Mouse (Mus musculus) v-Abl transformed pro-B cells (cell line): ENCODE data around the gene Rab24.

Experiments used
- in situ Hi-C, 2 experiments: fragments of 400-800 bp; cut with MboI; formaldehyde crosslinking; loops; one replicate each; pipeline ENCODE4 v1.15.1; 2025; ENCODE audit not compliant: unreplicated experiment in 2 of 2

The Rab24 gene

GRCm38 (mm10) chr13:55321434-55322129 lies at the start of gene Rab24:
Gene Rab24 (minus strand): TSS chr13:55321946.
- in situ Hi-C loops = no loop called here

GRCm38 (mm10) chr13:55371007-55371681 lies 49.4 kb upstream of the Rab24 start:
- in situ Hi-C loops = loop anchor here in 1 of 2 experiments (25.0 kb wide), 1 partner anchor 791 kb away; no protein-coding TSS in a partner anchor

GRCm38 (mm10) chr13:55370234-55370633 lies 48.5 kb upstream of the Rab24 start:
- in situ Hi-C loops = loop anchor here in 1 of 2 experiments (25.0 kb wide), 1 partner anchor 792 kb away; no protein-coding TSS in a partner anchor

GRCm38 (mm10) chr13:55369531-55370114 lies 47.9 kb upstream of the Rab24 start, which contains the start of gene Rgs14:
Gene Rgs14 (plus strand): TSS chr13:55369732.
- in situ Hi-C loops = loop anchor here (5.0 to 25.0 kb wide), 2 partner anchors 37 to 793 kb away; no protein-coding TSS in a partner anchor

- in situ Hi-C loops = loop anchor here (5.0 to 25.0 kb wide), 2 partner anchors 36 to 794 kb away; no protein-coding TSS in a partner anchor
These were observed 46.7 kb upstream of the Rab24 start for GRCm38 (mm10) chr13:55368401-55368800.

GRCm38 (mm10) chr13:55362453-55363060 lies 40.8 kb upstream of the Rab24 start, which contains the start of gene Lman2:
Gene Lman2 (minus strand): TSS chr13:55362783.
- in situ Hi-C loops = loop anchor here in 1 of 2 experiments (25.0 kb wide), 1 partner anchor 800 kb away; no protein-coding TSS in a partner anchor

GRCm38 (mm10) chr13:55361974-55362452 lies 40.3 kb upstream of the Rab24 start:
- in situ Hi-C loops = loop anchor here in 1 of 2 experiments (25.0 kb wide), 1 partner anchor 800 kb away; no protein-coding TSS in a partner anchor

GRCm38 (mm10) chr13:55361145-55361544 lies 39.4 kb upstream of the Rab24 start:
- in situ Hi-C loops = loop anchor here in 1 of 2 experiments (25.0 kb wide), 1 partner anchor 801 kb away; no protein-coding TSS in a partner anchor

- in situ Hi-C loops = no loop called here
These were observed 25.0 kb upstream of the Rab24 start for GRCm38 (mm10) chr13:55346745-55347144.

GRCm38 (mm10) chr13:55344286-55344685 lies 22.5 kb upstream of the Rab24 start:
- in situ Hi-C loops = no loop called here

GRCm38 (mm10) chr13:55342469-55342868 lies 20.7 kb upstream of the Rab24 start:
- in situ Hi-C loops = no loop called here

- in situ Hi-C loops = loop anchor here (10.0 kb wide), 2 partner anchors 56 to 176 kb away; partner anchors contain the start of genes Pdlim7 (in 1 of the 2) and Slc34a1 (in 1 of the 2)
These were observed 17.5 kb upstream of the Rab24 start for GRCm38 (mm10) chr13:55339259-55339658.

GRCm38 (mm10) chr13:55338131-55339054 lies 16.6 kb upstream of the Rab24 start:
- in situ Hi-C loops = loop anchor here (10.0 kb wide), 2 partner anchors 56 to 176 kb away; partner anchors contain the start of genes Pdlim7 (in 1 of the 2) and Slc34a1 (in 1 of the 2)

GRCm38 (mm10) chr13:55337341-55337975 lies 15.7 kb upstream of the Rab24 start:
- in situ Hi-C loops = loop anchor here (10.0 kb wide), 2 partner anchors 57 to 177 kb away; partner anchors contain the start of genes Pdlim7 (in 1 of the 2) and Slc34a1 (in 1 of the 2)

GRCm38 (mm10) chr13:55335701-55336100 lies 14.0 kb upstream of the Rab24 start:
- in situ Hi-C loops = loop anchor here (10.0 kb wide), 2 partner anchors 59 to 179 kb away; partner anchors contain the start of genes Pdlim7 (in 1 of the 2) and Slc34a1 (in 1 of the 2)

GRCm38 (mm10) chr13:55332331-55332730 lies 10.6 kb upstream of the Rab24 start:
- in situ Hi-C loops = loop anchor here (5.0 to 10.0 kb wide), 4 partner anchors 35 to 182 kb away; partner anchors contain the start of genes Pdlim7 (in 1 of the 2), Rgs14 (in 1 of the 2) and Slc34a1 (in 1 of the 2)

GRCm38 (mm10) chr13:55330567-55331400 lies 9.0 kb upstream of the Rab24 start:
- in situ Hi-C loops = loop anchor here (5.0 to 10.0 kb wide), 4 partner anchors 37 to 184 kb away; partner anchors contain the start of genes Pdlim7 (in 1 of the 2), Rgs14 (in 1 of the 2) and Slc34a1 (in 1 of the 2)
